Mouse (Mus musculus) embryonic fibroblast, embryonic 13.5 days (primary cell): ENCODE results near the gene Tmem208.
A peak's percentile ranks its signal among the peaks of the same experiment; 100 is the strongest.

ENCODE experiments used
- CTCF ChIP-seq: IDR thresholded peaks from 2 replicates; pipeline ENCODE4 v1.5.1; 2011; ENCODE audit warnings: mild to moderate bottlenecking, control low read depth, low read length, moderate library complexity, borderline replicate concordance; ENCODE audit not compliant: insufficient read depth
- POLR2A ChIP-seq: IDR thresholded peaks from 2 replicates; pipeline ENCODE4 v1.6.1; 2011; ENCODE audit warnings: low read depth, mild to moderate bottlenecking, control low read depth, low read length, moderate library complexity

DNA sequence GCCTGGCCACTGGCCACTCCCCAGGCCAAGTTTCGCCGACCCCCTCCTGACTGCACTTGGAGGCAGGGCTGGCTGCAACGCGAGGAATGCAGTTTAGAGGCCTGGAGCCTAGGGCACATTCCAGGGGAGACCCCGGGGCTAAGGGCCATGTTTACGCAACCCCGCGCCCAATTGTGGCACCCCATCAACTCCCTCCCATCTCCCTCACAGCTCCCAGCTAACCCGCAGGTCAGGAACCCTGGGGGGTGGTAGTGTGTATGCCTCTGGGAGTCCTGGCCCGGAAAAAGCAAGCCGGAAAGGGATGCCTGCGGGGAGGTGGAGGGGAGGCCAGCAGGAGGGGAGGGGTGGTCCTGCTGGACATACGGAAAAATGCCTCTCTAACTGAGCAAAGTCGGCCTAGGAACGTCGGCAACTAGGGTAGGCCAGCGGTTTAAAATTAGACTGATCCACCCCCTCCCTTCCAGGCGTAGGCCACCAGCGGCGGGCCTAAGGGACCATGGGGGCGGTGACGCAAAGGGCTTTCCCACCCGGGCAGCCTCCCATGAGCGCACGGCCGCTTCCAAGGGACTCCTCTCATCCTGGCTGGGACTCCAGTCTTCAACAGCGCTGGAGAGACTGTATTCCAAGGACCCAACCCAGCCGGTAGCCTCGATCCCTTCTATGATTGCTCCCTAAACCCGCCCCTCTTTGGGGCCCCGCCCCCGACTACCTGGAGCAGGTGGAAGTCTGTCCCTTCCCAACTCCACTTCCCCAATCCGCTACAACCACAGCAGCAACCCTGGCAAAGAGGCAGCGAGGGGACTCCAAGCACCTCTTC, 20.7 kb downstream of the Tmem208 start:
- TF ChIP-seq CTCF (no peak), POLR2A (peak; percentile 43; the same call in 1 of the 2 replicates)
